Mouse (Mus musculus) stomach, postnatal 0 days (tissue): ENCODE data around the gene Pex19.

ENCODE experiments used
- CTCF ChIP-seq: IDR thresholded peaks from 2 replicates; pipeline ENCODE4 v1.5.1; 2016; ENCODE audit warnings: antibody characterized with exemption, low read depth, mild to moderate bottlenecking, moderate library complexity
- EP300 ChIP-seq: optimal IDR thresholded peaks from 2 replicates; pipeline ENCODE3; 2016; ENCODE audit warnings: antibody characterized with exemption

GRCm38 (mm10) chr1:172116948-172117347, 9.6 kb upstream of the Pex19 start:
- no peak for TF ChIP-seq CTCF
- no peak for TF ChIP-seq EP300
